Mouse (Mus musculus): Measurements from ENCODE around the gene Gm28035.

Gene Gm28035

GRCm38 (mm10) chr2:30261921-30262839 lies 21.8 kb downstream of the Gm28035 start:
- no peak for DNase-seq (ENCODE audit: low spot score)

- no peak for DNase-seq (ENCODE audit: low spot score)
Observed at GRCm38 (mm10) chr2:30262840-30263441, 22.6 kb downstream of the Gm28035 start.

DNA sequence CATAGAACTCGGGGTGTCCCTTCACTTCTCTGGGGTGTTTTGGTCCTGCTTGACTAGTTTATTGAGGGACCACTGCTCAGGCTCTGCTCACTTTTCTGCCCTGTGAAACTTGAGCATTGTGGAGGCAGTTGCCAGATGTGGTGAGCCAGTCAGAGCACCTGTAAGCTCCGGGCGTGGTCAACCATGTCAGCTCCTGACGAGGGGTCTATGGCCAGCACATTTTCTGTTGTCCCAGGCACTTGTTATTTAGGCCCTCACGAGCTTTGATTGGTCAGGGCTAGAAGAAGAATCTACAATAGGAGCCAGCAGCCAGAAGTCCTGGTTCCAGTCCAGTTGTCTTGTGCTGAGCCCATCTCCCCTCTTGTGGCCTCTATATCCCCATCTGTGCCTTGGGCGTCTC lies 23.4 kb downstream of the Gm28035 start:
- no peak for DNase-seq (ENCODE audit: low spot score)

DNA sequence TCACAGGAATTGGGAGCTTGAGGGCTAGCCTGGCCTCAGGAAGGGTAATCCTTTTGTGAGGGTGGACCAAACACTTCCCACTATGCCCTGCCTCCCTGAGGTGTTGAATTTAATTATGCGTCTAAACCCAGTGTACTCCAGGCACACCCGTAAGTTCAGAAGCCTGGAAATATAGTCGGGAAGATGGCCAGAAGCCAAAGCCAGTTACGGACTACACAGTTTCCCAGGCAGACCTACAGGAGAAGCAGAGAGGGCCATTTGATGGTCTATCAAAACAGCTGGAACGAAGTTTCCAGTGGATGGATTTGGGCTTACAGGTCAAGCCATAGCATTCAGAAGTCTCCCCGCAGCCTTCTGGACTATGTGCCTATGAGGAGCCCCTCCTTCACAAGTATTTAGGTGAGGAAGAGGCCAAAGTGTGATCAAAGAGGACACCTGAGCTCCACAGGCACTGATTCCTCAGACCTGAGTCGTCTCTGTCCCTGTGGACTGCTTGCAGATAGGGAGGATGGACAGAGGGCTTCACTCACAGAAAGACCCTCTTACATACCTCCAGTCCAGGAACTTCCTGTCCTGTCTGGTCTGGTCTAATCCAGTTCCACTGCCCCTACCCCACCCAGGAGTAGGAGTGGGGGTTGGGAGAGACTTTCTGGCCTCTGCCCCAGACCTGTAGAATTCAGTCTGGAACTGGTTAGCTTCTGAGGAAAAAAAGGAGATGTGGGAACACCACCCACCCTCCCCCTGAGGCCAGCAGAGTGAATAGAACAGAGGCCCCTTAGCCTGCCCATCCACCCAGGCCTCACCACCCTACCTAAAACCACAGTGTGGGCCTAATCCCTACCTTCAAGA lies 24.5 kb downstream of the Gm28035 start:
- DNase-seq (ENCODE audit: low spot score): no peak

- peak; percentile 51 for DNase-seq (ENCODE audit: low spot score)
Observed at GRCm38 (mm10) chr2:30265767-30266253, 25.4 kb downstream of the Gm28035 start, which contains the start of gene Phyhd1. Gene Phyhd1 (plus strand): TSS chr2:30266203.

- DNase-seq (ENCODE audit: low spot score): no peak
Observed at GRCm38 (mm10) chr2:30266392-30266941, 26.1 kb downstream of the Gm28035 start.

GRCm38 (mm10) chr2:30267466-30267865 lies 27.1 kb downstream of the Gm28035 start:
- DNase-seq (ENCODE audit: low spot score): no peak

GRCm38 (mm10) chr2:30268371-30268770 lies 28.0 kb downstream of the Gm28035 start:
- no peak for DNase-seq (ENCODE audit: low spot score)

DNA sequence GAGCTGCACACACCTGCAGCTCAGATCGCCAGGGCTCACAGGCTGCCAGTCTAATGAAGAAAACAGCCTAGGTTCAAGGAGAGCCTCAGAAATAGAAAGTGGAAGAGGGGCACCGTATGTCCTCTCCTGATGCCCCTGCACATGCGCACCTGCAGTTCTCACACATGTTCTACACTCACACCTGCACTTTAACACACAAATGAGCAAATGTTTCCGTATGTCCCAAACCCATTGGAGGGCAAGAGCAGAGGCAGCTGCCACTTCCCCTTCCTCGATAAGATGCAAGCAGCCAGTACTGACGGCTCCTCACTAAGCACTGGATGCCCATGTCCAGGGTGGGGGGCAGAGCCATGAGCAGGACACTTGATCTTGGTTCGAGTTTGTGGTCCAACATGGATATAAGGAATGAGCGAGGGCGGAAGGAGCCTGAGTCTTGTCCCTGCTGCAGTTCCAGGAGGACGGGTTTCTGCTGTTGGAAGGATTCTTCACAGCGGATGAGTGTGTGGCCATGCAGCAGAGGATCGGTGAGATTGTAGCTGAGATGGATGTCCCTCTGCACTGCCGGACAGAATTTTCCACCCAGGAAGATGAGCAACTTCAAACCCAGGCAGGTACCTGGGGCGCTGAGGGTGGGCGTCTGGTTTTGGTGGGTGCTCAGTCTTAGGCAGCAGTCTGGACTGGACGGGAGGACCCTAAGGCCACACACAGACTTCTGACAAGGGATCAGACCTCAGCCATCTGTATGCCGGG lies 29.0 kb downstream of the Gm28035 start:
- DNase-seq (ENCODE audit: low spot score): no peak

DNA sequence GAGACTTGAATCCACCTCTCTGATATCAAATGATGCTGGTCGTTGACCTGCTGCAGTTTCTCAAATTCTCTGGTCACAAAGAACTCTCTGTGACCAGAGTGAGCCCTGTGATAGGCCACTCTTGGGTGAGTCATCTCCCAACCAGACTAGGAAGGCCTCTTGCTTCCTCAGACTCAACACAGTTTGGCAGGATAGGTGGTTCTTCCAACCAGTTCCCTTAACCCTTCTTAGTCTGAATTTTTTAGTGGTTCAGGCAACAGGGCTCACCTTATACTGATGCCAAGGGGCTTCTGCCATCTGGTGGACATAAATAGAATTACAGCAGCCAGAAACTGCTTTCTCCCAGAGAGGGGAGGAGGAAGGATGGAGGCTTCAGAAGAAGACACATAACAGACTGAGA lies 29.8 kb downstream of the Gm28035 start:
- DNase-seq (ENCODE audit: low spot score): peak; percentile 63

GRCm38 (mm10) chr2:30280743-30281142 lies 40.4 kb downstream of the Gm28035 start, which contains the start of gene Gm28038:
Gene Gm28038 (plus strand): TSS chr2:30281043.
- no peak for DNase-seq (ENCODE audit: low spot score)

- DNase-seq (ENCODE audit: low spot score): no peak
Observed at GRCm38 (mm10) chr2:30281651-30282050, 41.3 kb downstream of the Gm28035 start.

GRCm38 (mm10) chr2:30283193-30283592 lies 42.8 kb downstream of the Gm28035 start:
- DNase-seq (ENCODE audit: low spot score): no peak

- no peak for DNase-seq (ENCODE audit: low spot score)
Observed at GRCm38 (mm10) chr2:30285004-30285403, 44.6 kb downstream of the Gm28035 start.

DNA sequence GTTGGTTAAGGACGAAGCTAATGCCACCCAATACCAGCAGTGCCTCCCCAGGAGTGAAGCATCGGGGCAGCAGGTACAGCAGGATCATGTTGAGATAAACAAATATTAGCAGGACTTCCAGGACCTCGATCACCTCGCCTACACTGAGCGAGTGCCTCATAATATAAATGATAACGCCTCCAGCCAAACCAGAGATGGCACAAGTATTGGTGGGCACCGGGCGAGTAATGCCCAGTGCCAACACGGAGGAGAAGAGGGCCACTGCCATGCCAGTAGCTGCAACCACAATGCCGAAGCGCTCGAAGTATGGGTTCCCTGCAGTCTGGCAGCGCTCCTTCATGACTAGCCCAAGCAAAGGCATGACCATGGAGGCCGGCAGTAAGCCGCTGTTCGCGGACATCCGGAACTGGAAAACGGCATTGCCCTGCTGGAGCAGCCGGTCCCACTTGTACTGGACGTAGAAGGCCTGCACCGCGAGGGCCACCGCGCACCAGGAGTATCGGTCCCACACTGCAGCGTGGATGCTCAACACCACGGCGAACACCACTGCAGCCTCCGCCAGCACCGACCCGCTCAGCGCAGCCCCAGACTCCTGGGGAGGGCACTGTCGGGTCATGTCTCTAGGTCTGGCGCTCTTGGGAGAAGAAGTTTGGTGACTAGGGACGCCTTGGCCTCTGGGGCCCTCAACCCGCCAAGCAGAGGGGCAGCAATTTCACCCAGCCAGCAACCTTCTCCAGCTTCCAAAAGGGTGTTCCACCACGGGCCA lies 45.2 kb downstream of the Gm28035 start:
- DNase-seq (ENCODE audit: low spot score): no peak

- DNase-seq (ENCODE audit: low spot score): peak; percentile 75
Observed at GRCm38 (mm10) chr2:30286192-30287026, 46.0 kb downstream of the Gm28035 start, which contains the start of the genes Dolk and Nup188. Gene Dolk (minus strand): TSS chr2:30286334. Gene Nup188 (plus strand): TSS chr2:30286397.

GRCm38 (mm10) chr2:30287027-30287373 lies 46.6 kb downstream of the Gm28035 start:
- DNase-seq (ENCODE audit: low spot score): no peak

DNA sequence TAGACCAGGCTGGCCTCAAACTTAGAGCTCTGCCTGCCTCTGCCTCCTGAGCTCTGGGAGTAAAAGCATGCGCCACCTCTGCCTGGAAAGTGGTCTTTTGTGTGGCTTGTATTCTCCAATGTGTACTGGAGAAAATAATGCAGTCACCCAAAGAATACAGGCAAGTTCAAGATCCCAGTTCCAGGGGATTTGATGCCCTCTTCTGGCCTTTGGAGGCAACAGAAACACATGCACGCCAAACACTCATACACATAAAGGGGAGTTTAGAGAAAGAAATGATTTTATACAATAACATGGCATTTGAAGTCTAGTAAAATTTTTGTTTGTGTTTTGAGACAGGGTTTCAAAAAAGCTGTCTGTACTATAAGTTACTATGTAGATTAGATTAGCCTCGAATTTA lies 59.2 kb downstream of the Gm28035 start:
- no peak for DNase-seq (ENCODE audit: low spot score)

DNA sequence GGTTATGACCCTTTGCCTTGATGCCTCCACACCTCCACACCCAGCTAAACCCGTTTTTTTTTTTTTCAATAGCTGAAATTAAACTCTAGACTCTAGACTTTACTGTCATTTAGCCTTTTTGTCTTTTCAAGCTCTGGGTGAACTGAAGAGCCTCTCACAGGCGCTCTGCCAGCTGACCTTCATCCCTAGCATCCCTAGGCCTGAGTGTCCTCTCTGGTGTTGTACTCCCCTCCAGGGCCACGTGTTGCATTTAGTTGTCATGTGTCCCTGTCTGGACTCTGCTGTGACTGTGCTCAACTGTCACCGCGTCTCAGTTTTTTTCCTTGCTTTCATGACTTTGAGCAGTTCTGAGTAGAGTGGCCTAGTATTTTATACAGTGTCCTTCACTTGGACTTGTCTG lies 59.6 kb downstream of the Gm28035 start:
- no peak for DNase-seq (ENCODE audit: low spot score)
